Mouse (Mus musculus) frontal cortex, adult (tissue): ENCODE results near the gene Fuz.

ENCODE experiments used
- ATAC-seq: cut with Nextera tagmentation; 2 replicates; pipeline ENCODE4 v1.9.2; 2017; ENCODE audit warnings: mild to moderate bottlenecking, moderate library complexity, mixed read lengths; ENCODE audit not compliant: low TSS enrichment

The Fuz gene

GRCm38 (mm10) chr7:44895593-44896434, at the start of gene Fuz:
TSS of gene Fuz (plus strand) at chr7:44896079.
- ATAC-seq = peak; percentile 59

- ATAC-seq = no peak
These were observed 49.1 kb upstream of the Fuz start for GRCm38 (mm10) chr7:44846804-44847203.

DNA sequence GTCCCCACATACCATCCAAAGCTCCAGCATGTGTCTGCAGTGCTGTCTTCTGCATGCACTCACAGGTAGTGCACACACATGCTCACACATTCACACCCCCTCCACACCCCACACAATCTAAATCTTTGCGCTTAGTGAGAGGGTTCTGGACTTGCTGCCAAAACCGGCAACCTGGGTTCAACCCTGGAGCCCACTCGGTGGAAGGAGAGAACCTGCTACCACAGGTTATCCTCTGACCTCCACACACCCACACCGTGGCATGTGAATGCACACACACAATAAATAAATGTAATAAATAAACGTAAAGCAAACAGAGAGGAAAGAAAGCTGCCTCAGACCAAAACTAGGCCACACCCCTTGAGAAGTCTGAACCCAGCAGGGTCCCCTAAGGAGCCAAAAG, 48.1 kb upstream of the Fuz start:
- ATAC-seq = no peak

DNA sequence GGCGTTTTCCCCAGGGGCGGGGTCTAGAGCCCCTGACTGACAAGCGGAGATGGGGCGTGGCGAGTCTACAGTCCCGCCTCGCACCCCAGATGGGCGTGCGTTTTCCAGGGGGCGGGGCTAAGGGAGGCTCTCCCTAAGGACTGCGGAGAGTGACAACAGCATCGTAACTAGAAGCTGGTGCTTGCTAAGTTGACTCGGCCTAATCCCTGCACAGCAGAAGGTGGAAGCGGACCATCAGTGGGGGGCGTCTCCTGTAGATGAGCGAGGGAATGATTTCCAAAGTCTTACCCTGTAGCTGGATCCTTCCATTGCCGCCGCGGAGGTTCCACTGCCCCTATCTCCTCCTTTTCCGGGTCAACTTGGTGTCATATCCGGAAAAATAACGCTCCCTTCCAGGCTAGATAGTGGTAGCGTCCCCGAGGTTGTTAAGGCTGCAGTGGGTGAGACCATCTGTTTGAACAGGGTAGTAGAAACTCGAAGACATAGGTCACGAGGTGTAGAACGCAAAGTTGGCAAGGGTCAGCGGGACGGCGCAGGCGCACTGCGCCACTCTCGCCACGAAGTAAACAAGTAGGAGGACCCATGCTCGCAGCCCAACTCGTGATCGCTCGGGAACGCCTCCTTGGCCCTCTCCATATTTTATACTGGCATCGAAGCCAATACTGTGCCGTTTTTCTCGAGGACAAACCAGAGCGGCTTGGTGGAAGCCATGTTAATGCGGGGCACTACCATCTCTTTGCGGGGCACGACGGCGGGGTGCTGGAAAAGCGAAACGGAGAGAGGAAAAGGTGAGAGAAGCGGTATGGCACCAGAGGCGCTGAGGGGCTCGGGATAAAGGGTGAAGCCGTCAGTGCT, 47.1 kb upstream of the Fuz start, which contains the start of the genes Akt1s1 and Tbc1d17:
TSS of gene Akt1s1 (plus strand) at position 431 of the 855 bp plus-strand sequence.
TSS of gene Tbc1d17 (minus strand) at position 519 of the 855 bp plus-strand sequence.
- peak; percentile 72 for ATAC-seq

- ATAC-seq = peak; percentile 58
These were observed 46.3 kb upstream of the Fuz start for GRCm38 (mm10) chr7:44849416-44850111.

GRCm38 (mm10) chr7:44850146-44850545, 45.7 kb upstream of the Fuz start:
- ATAC-seq = peak; percentile 10; the same call in 1 of the 2 replicates

- ATAC-seq = no peak
These were observed 44.9 kb upstream of the Fuz start for GRCm38 (mm10) chr7:44850789-44851624.

GRCm38 (mm10) chr7:44851625-44852234, 44.1 kb upstream of the Fuz start:
- no peak for ATAC-seq

DNA sequence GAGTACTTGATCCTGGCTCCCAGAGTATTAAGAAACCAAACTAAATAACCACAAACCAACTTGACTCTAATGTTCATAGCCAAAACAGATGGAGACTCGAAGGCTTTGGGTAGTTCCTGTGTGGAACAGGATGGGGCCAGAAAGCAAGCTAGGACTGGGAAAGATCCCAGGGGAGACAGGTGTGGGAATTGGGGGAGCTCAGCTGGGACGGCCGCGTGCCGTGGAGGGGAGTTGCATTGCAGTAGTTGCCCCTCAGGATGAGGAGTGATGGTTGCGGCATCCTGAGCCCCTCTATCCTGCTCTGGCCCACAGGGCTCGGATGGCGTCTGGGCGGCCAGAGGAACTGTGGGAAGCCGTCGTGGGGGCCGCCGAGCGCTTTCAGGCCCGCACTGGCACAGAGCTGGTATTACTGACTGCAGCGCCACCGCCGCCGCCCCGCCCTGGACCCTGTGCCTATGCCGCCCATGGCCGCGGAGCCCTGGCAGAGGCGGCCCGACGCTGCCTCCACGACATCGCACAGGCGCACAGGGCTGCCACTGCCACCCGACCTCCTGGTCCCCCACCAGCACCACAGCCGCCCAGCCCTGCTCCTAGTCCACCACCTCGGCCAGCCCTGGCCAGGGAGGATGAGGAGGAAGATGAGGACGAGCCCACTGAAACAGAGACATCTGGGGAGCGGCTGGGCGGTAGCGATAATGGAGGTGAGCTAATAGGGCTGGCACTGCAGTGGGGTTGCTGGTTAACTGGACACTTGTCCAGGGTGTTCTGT, 43.4 kb upstream of the Fuz start:
- no peak for ATAC-seq

DNA sequence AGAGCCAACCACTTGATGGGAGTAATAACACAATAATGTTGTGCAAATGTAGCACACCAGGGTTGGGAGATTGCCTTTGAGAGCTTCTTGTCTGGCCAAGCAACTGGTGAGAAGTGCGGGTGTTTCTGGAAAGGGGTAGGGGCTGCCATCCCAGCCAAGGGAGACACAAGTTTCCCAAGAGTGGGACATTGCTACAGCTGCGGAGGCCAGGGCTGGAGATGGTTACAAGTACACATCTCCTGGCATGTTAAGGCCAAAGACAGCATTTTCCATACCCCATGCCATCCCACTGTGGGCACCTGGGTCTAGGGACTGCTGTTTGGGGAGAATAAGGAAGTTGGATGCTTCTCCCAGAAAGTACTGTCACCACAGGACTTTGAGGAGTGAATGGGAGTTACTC, 42.8 kb upstream of the Fuz start:
- no peak for ATAC-seq

DNA sequence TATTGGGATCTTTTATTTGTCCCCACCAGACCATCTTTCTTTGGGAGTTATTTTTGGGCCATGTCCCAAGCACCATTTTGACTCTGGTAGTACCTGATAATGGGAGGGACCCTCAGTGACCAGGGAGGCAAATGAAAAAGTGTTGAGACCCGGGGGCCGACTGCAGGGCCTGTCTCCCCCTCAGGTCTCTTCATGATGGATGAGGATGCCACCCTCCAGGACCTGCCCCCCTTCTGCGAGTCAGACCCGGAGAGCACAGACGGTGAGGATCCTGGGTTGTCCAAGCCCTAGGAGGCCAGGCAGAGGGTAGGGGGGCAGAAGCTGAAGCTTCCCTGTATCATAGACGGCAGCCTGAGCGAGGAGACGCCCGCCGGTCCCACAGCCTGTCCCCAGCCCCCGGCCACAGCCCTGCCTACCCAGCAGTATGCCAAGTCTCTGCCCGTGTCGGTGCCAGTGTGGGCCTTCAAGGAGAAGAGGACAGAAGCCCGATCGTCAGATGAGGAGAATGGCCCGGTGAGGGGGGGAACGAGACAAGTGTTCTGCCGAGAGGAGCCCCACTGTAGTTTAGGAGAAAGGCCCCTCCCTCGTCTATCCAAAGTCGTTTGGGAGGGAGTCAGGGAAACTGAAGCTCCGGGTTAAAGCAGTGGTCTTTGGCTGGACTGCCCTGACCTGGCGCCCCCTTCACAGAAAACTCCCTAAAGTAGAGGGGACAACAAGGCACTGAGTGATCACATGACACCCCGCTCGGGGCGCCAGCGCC, 42.1 kb upstream of the Fuz start:
- ATAC-seq = no peak

DNA sequence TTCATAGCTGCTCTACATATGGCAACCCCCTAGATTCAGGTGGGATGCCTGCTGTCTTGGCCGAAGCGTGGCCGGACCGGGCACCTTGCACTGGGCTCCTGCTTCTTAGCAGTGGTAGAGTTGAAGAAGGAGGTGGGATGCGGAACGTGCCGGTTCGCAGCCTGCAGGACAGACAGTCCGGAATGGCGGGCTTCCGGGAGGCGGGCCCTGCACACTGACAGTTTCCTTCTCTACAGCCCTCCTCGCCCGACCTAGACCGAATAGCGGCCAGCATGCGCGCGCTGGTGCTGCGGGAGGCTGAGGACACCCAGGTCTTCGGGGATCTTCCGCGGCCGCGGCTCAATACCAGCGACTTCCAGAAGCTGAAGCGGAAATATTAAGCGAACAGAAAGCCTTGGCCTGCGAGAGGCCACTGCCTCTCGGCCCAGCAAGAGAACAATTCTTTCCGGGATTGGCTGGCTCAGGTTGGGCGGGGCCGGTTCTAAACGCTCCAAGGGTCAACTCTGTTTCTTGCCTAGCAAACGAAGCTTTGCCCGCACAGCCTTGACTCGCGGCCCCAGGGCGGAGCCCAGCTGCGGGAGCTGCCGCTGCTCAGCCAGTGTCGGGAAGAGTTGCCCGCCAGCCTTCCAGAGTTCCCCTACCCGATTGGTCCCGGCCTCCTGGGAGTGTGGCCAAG, 41.4 kb upstream of the Fuz start:
- 0 out of 2 replicates have a peak, but pooled peaks have one; percentile 10 for ATAC-seq

DNA sequence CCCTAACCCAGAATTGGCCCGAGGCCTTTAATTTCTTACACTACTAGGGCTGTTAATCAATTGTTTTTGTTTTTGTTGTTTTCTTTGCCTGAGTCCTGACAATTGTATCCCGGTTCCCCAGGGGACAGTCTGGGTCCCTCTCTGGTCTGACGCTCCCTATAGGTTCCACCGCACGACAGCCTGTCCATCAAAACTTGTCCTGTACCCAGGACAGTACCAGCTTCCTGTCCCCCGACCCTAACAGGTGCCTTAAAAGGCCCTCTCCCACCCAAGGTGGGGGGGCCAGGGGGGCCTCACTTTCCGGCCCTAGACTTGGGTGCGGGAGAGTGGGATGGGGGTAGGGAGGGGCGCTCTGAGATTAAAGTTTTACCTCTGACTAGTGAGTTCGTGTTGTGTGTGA, 40.8 kb upstream of the Fuz start:
- ATAC-seq = no peak

- ATAC-seq = no peak
These were observed 39.5 kb upstream of the Fuz start for GRCm38 (mm10) chr7:44856265-44856916.

- peak; percentile 71 for ATAC-seq
These were observed 38.8 kb upstream of the Fuz start, which contains the start of gene Pnkp for GRCm38 (mm10) chr7:44857042-44857552. TSS of gene Pnkp (plus strand) at chr7:44857139.

DNA sequence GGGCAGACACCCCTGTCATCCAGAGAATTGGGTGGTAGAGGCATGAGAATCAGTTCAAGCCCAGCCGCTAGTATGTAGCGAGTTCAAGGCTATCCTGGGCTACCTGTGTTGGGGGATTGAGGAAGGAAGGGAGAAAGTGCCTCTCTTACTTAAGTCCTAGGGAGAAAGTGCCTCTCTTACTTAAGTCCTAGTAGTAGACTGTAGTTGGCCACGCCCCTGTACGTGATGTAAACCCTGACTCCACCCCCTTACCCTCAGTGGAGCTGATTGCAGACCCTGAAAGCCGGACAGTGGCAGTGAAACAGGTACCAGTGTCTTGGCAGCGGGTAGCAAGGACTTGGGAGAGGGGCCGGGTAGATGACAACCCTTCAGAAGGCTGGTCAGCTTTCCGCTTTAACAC, 38.0 kb upstream of the Fuz start:
- no peak for ATAC-seq

GRCm38 (mm10) chr7:44859896-44860295, 36.0 kb upstream of the Fuz start:
- no peak for ATAC-seq
